Mouse (Mus musculus) stomach, embryonic 14.5 days (tissue): Measurements from ENCODE around the gene Adk. TPM values are rescaled to one million over a fixed set of nuclear protein-coding genes. Genes with fewer than 3 reads are reported as not detected.

Experiments
- ATAC-seq: fragments of 200-750 bp; cut with Nextera tagmentation; 2 replicates; pipeline ENCODE4 v1.8.0; 2017; ENCODE audit warnings: low read depth, moderate TSS enrichment; ENCODE audit not compliant: insufficient number of reproducible peaks, insufficient read depth, low FRiP score
- H3K27ac ChIP-seq: fragments of 300-500 bp; sonication (generic); 2 replicates; pipeline ENCODE4 v1.5.1; 2014; ENCODE audit warnings: mild to moderate bottlenecking, low read length, moderate library complexity, mixed read lengths
- H3K27me3 ChIP-seq: fragments of 300-500 bp; sonication (generic); 2 replicates; pipeline ENCODE4 v1.6.1; 2014; ENCODE audit warnings: low read length, control low read depth, mixed read lengths; ENCODE audit not compliant: control insufficient read depth, insufficient read depth
- H3K36me3 ChIP-seq: fragments of 300-500 bp; sonication (generic); 2 replicates; pipeline ENCODE4 v1.6.1; 2014; ENCODE audit warnings: mild to moderate bottlenecking, control low read depth, low read length, moderate library complexity, mixed read lengths; ENCODE audit not compliant: control insufficient read depth, insufficient read depth
- H3K4me1 ChIP-seq: fragments of 300-500 bp; sonication (generic); 2 replicates; pipeline ENCODE4 v1.6.1; 2014; ENCODE audit warnings: low read length, control low read depth, mixed read lengths; ENCODE audit not compliant: control insufficient read depth, insufficient read depth
- H3K4me2 ChIP-seq: fragments of 300-500 bp; sonication (generic); replicated peaks from 2 replicates; pipeline ENCODE4 v1.6.1; 2014; ENCODE audit warnings: low read depth, low read length, control low read depth
- H3K4me3 ChIP-seq: fragments of 300-500 bp; sonication (generic); 2 replicates; pipeline ENCODE4 v1.5.1; 2014; ENCODE audit warnings: low read depth, low read length, control low read depth
- H3K9ac ChIP-seq: fragments of 300-500 bp; sonication (generic); replicated peaks from 2 replicates; pipeline ENCODE4 v1.6.1; 2014; ENCODE audit warnings: low read depth, mild to moderate bottlenecking, control low read depth, low read length, moderate library complexity, mixed read lengths
- H3K9me3 ChIP-seq: fragments of 300-500 bp; sonication (generic); 2 replicates; pipeline ENCODE4 v1.6.1; 2016; ENCODE audit warnings: low read depth, low read length, control low read depth; ENCODE audit not compliant: control insufficient read depth
- WGBS: fragments of 180-500 bp; shearing (Covaris S2); extraction: QIAGEN DNeasy Blood & Tissue Kit; methylation state at CpG from one replicate; pipeline ENCODE4 v1.1.7; 2014; 5-methylcytosine and 5-hydroxymethylcytosine counted together
- polyA plus RNA-seq: library from polyadenylated mRNA; unstranded; fragments of >200 nt; fragmentation: Nextera tagmentation; extraction: Ambion mirVana; gene quantifications from 2 replicates; pipeline ENCODE4 v1.2.1, GENCODE M21; 2014

Gene Adk
- polyA plus RNA-seq, 1 experiment from 2014 or later: 139 TPM

DNA sequence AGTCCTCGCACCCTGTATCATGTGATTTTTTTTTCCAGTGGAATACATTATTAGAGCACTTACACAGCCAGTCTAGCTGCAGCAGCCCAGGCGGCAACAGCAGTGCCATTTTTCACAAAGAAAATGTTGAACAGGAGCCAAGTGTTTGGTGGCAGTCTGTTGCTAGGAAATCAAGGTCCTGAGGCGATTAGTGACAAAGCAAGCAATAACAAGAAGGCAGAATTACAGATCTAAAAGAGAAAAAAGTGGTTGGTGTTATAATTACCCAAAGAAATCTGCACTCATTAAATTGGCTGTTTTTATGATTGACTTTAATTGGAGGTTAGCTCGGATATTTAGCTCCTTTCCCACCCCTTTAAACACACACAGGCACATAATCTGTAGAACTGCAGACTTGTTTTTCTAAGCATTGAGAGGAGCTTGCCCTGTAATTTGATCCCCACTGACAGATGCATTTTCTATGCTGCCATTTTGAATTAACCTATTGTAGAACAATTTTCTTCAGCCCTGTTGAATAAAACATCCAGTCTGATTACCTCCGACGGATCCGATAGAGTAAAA lies 200.0 kb downstream of the Adk start:
- H3K4me1 ChIP-seq: peaks cover 9% of the 10 kb centered on the region
- WGBS: 32% methylated on average over 7 of the region's 7 CpGs
- no peak overlapping the region for H3K9ac ChIP-seq
- H3K4me2 ChIP-seq: no peak overlapping the region
- no peaks in the 10 kb centered on the region for H3K9me3 ChIP-seq
- 0 out of 2 replicates have a peak, but pooled peaks have one; percentile 42 for ATAC-seq
- no peaks in the 10 kb centered on the region for H3K36me3 ChIP-seq
- H3K27me3 ChIP-seq: no peaks in the 10 kb centered on the region
- H3K4me3 ChIP-seq: no peak overlapping the region
- H3K27ac ChIP-seq: peak overlapping the region; percentile 48; the same call in 1 of the 2 replicates

GRCm38 (mm10) chr14:21253321-21253992 lies 201.1 kb downstream of the Adk start:
- no peak overlapping the region for H3K4me3 ChIP-seq
- peaks cover 9% of the 10 kb centered on the region for H3K4me1 ChIP-seq
- no peak overlapping the region; the same call in 1 of the 2 replicates for H3K27ac ChIP-seq
- no peak for ATAC-seq
- WGBS: 58% methylated on average over 5 of the region's 5 CpGs
- H3K27me3 ChIP-seq: no peaks in the 10 kb centered on the region
- no peak overlapping the region for H3K9ac ChIP-seq
- H3K4me2 ChIP-seq: no peak overlapping the region
- H3K9me3 ChIP-seq: no peaks in the 10 kb centered on the region
- H3K36me3 ChIP-seq: no peaks in the 10 kb centered on the region

DNA sequence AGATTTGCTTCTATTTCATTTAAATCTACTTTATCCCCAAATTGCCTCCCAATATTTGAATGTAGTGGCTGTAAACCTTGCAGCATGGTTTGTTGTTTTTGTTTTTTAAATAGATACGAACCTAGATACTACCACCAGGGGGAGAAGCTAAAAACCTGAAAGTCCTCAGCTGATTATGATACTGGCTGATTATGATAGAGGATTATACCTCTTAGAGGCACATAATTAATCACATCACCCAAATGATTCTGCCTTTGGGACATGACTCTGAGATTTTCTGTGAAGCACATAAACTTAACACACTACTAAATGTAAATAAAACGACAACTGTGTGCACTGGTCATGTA lies 201.6 kb downstream of the Adk start:
- Histone ChIP-seq H3K36me3 (no peaks in the 10 kb centered on the region), H3K9ac (no peak overlapping the region), H3K27ac (no peak overlapping the region), H3K9me3 (no peaks in the 10 kb centered on the region), H3K27me3 (no peaks in the 10 kb centered on the region), H3K4me2 (no peak overlapping the region), H3K4me3 (no peak overlapping the region), H3K4me1 (peaks cover 9% of the 10 kb centered on the region)
- ATAC-seq: no peak
- WGBS: 77% methylated on average over 2 of the region's 2 CpGs

- Histone ChIP-seq H3K27ac (no peak overlapping the region), H3K4me1 (no peaks in the 10 kb centered on the region), H3K9me3 (no peaks in the 10 kb centered on the region), H3K4me2 (no peak overlapping the region), H3K4me3 (no peak overlapping the region), H3K36me3 (no peaks in the 10 kb centered on the region), H3K27me3 (no peaks in the 10 kb centered on the region), H3K9ac (no peak overlapping the region)
- no peak for ATAC-seq
- 90% methylated on average over 8 of the region's 8 CpGs for WGBS
Observed at GRCm38 (mm10) chr14:21268229-21268628, 215.9 kb downstream of the Adk start.

DNA sequence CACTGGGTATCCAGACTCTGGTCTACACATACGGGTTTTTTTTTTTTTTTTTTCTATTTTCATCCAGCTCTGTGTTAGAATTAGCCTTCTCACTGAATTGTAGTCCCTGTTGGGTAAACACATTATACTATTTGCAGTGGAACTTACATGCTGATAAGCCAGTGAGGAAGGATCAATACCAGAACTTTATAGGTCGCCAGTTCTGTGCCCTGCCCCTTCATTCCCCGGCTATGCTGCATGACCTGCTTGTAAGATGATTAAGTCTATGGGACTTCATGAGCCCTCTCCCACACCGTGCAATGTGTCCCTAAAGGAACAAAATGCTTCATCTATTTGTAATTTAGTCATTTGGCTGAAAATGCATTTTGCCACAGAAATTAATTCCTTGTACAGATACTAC lies 219.1 kb downstream of the Adk start:
- no peak overlapping the region for H3K4me3 ChIP-seq
- no peak for ATAC-seq
- WGBS: 68% methylated on average over 4 of the region's 4 CpGs
- no peak overlapping the region for H3K9ac ChIP-seq
- H3K4me1 ChIP-seq: no peaks in the 10 kb centered on the region
- no peaks in the 10 kb centered on the region for H3K9me3 ChIP-seq
- no peak overlapping the region for H3K27ac ChIP-seq
- H3K27me3 ChIP-seq: no peaks in the 10 kb centered on the region
- no peaks in the 10 kb centered on the region for H3K36me3 ChIP-seq
- H3K4me2 ChIP-seq: no peak overlapping the region

DNA sequence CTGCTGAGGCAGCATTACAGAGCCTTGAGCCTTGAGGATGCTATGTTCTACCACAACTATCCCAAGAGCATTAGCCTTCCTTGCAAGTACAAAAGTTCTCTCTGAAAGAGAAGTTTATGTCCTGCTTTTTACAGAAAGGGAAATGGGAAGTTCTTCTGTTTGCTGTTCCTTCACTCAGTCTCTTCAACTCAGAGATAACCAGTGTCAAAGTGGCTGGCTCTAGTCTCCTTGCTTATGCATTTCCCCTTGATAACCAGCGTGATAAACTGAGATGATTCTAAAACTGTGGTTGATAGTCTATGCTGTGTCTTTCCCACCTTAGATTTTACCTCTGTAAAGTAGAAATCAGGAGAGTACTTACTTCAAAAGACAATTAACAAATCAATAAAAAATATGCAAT lies 223.4 kb downstream of the Adk start:
- Histone ChIP-seq H3K9me3 (no peaks in the 10 kb centered on the region), H3K9ac (no peak overlapping the region), H3K4me1 (no peaks in the 10 kb centered on the region), H3K4me3 (no peak overlapping the region), H3K4me2 (no peak overlapping the region), H3K27ac (no peak overlapping the region), H3K27me3 (no peaks in the 10 kb centered on the region), H3K36me3 (no peaks in the 10 kb centered on the region)
- WGBS: 77% methylated on average over 1 of the region's 1 CpGs
- no peak for ATAC-seq

DNA sequence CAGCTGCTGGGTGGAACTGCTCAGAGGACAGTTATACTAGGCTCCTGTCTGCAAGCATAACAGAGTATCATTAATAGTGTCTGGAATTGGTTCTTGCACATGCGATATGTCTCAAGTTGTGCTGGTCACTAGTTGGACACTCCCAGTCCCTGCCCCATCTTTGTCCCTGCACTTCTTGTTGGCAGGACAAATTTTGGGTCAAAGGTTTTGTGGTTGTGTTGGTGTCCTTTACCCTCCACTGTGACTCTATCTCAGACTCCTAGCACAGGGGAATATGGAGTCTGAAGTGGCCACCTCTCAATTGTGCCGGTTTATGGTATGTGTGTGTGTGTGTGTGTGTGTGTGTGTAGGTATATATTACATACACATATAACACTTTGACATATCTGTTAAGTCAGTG lies 225.9 kb downstream of the Adk start:
- 85% methylated on average over 2 of the region's 2 CpGs for WGBS
- Histone ChIP-seq H3K36me3 (no peaks in the 10 kb centered on the region), H3K9ac (no peak overlapping the region), H3K4me1 (no peaks in the 10 kb centered on the region), H3K27me3 (no peaks in the 10 kb centered on the region), H3K4me2 (no peak overlapping the region), H3K9me3 (no peaks in the 10 kb centered on the region), H3K27ac (no peak overlapping the region), H3K4me3 (no peak overlapping the region)
- no peak for ATAC-seq

DNA sequence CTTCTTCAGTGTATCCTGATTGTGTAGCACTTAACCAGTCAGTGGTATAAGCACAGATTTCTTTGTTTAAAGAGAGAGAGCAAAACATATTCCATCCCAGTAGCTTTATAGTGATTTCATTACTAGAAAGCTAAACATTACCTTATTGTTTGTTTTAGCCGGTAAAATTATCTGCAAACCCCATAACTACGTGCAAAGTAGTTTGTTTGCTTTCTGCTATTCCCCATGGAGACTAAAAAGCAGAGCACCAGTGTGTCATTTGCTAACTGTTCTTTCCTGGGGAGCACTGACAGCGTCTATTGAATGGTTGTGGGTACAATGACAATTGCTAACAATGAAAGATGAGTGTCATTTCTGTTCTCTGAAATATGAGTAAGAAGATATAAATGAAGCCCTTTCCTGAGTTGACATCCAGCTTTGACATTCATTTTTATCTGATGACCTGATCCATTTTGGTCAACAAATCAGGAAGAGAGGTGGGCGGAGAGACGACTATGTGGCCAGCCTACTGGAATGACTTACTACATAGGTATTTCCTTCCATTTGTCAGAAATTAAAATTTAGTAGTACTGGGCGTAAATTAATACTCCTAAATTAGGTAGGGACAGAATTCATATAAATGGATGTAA lies 226.6 kb downstream of the Adk start:
- WGBS: 50% methylated on average over 6 of the region's 6 CpGs

More for the DNA sequence above, 226.6 kb downstream of the Adk start:
- Histone ChIP-seq H3K36me3 (no peaks in the 10 kb centered on the region), H3K4me2 (no peak overlapping the region), H3K4me3 (no peak overlapping the region), H3K27ac (no peak overlapping the region), H3K9me3 (no peaks in the 10 kb centered on the region), H3K4me1 (no peaks in the 10 kb centered on the region), H3K27me3 (no peaks in the 10 kb centered on the region), H3K9ac (no peak overlapping the region)
- ATAC-seq: no peak
